Mouse (Mus musculus) mouse trophoblast stem cell (cell line): ENCODE measurements around the gene Clec16a.

Experiments
- in situ Hi-C, 2 experiments: fragments of 300-500 bp; cut with MseI, MboI; formaldehyde crosslinking; loops; 2 replicates in 1 of 2; 3 replicates in 1 of 2; pipeline ENCODE4 v1.15.1; 2025

Gene Clec16a

DNA sequence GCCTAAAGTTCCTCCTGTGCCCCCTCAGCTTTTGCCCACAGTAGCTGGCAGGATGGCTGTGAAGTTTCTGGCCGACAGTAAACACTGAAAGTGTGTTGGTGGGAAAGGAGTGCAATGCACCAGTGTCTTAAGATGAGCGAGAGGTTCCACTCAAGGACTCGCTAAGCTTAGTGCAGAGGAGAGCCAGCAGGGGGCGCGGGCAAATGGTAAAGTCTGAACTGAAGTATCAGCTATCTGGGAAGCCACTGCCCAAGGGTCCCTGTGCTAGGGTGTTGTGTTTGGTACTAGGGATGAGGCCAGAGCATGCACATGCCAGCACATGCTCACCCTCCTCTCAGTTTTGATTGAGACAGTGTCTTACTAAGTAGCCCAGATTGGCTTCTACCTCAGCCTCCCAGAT, 94.9 kb downstream of the Clec16a start:
- in situ Hi-C loops: no loop called here

DNA sequence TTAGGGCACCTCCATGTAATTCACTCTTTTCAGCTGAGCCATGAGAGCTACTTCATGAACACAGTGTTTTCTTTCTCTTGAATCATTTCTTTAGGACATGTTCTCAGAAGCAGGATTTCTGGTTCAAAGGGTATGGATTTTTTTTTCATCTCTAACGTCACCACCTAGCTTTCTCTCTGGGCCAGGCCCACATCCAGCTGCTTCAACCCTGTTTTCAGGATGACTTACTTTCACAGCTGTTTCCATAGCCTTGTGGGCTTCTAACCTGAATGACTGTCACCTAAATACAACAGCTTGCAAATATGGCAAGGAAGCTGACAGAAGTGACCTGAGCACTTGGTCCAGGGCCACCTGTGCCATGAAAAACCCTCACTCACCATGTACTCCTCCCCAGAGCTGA, 96.0 kb downstream of the Clec16a start:
- in situ Hi-C loops: no loop called here

DNA sequence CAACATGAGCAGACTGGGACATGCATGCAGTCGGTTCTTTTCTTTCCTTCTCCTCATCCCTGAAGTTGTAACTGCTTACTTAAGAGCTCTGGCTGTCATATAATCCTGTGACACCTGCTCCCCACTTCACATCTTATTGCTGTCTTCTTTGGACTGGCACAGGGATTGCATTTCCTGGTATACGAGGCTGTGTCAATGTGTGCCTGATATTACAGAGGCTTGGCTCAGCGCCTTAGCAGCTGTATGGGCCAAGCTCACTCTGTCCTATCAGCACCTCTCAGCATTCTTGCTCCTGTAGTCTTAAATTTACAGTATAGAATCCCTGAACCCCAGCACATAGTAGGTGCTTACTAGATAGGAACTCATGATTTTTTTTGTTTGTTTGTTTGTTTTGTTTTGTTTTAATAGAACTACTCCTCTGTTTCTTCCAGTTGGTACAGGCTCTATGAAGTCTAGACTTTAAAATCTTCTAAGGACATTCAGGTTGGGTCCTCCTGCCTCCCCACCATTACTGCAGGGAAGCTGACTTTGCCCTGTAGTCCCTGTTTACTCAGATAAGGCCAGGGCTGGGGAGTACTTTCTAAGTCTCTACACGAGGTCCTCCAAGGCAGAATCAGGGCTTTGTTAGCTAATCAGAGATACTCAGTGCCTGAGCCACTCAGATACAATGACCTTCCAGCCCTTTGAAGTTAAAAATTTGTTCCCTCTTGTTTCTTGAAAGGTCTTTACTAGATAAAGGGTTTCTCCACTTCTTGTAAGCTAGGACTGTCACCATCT, 97.9 kb downstream of the Clec16a start:
- in situ Hi-C loops: no loop called here

DNA sequence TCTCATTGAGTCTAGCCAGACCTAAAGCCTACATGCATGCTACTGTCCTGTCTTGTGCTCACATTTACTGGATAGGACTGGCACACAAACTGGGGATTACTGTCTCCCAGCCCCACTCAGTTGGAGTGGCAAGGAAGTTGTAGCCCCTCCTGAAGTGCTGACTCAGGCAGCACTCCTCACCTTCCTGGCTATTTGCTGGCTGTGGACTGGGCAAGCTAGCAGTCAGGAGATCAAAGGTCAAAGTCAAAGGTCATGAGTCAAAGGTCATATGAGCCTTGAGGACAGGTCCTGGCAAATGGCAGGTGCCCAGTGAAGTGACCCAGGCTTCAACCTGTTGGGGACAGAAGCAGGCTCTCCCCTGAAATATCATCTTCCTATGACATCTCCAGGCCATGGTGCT, 99.1 kb downstream of the Clec16a start:
- in situ Hi-C loops: no loop called here

DNA sequence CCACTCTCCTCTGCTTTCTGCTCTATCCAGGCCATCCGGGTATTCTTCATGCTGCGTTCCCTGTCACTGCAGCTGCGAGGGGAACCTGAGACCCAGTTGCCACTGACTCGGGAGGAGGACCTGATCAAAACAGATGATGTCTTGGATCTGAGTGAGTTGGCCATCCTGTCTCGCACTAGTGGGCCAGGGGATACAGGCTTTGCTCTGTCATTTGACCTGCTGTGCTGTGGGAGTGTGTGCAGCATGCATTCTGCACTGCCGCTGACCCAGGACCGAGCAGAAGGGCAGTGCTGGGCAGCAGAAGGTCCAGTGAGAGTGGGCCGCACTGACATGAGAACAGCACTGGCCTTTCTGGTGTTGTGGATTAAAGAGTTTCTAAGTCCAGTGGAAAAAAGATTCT, 99.6 kb downstream of the Clec16a start:
- in situ Hi-C loops: no loop called here

DNA sequence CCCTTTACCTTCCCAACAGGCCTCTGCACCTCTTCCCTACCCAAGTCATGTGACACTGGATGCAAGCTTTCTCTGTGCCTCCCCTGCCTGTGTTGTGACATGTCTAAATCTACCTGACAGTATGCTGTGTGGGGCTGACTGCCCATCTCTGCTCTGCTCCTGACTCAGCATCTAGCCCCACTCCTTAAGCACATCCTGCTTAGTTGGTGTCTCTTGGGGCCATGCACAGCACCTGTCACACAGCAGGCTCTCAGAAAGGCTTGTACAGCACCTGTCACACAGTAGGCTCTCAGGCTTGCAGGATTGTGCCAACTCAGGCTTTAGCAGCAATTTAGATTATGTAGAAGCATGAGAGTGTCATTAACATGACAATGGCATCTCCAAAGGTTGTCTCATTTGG, 106.7 kb downstream of the Clec16a start:
- in situ Hi-C loops: no loop called here

DNA sequence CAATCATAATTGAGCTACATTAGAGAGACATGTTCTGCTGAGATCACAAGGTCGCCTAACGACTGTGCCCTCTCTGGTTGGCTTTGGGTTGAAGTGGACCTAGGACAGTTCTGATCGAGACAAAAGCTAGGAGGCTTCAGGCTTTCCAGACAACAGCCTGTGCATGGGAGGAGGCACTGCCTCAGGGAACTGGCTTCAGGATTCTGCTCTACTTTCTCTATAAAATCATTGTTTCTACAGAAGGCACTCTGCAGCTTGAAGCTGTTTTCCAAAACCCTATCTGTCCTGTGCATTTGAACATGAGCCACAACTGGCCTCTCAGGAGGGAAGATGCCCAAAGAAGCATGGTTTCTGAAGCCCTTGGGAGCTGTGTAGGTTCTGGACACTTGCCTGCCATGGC, 107.8 kb downstream of the Clec16a start:
- in situ Hi-C loops: no loop called here

DNA sequence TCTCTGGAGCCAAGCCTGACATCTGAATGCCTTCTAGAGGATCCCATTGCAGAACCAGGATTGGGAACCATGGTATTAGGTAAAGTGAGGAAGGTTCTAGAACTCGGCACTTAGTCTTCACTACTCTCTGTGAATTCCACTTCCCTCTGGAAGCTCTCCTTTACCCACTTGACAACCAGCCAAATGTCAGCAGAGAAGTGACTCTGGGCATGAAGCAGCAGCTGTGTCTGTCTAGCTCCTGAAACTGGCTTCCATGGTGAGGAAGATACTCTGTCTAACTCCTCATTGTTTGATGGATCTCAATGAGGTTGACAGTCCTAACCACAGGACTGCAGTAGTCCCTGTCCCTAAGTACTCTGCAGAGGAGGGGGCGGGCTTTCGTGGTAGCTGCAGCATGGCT, 110.1 kb downstream of the Clec16a start:
- in situ Hi-C loops: no loop called here

DNA sequence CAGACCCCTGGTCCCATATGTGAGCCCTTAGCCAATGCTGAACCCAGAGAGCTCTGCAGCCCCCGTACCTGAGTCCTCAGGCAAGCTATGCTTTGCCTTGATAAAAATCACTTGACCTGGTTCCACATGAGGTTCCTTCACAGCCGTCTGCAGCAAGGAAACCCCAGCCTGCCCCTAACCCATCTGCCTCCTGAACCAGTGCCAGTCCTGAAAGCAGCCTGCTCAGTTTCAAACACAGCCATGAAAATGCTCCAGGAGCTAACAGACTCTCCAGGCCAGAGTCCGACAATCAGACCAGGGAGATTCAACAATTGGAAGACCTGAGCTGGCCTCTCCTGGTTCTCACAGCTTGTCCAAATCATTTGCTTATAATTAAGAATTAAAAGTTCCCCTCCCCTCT, 110.8 kb downstream of the Clec16a start:
- in situ Hi-C loops: no loop called here

DNA sequence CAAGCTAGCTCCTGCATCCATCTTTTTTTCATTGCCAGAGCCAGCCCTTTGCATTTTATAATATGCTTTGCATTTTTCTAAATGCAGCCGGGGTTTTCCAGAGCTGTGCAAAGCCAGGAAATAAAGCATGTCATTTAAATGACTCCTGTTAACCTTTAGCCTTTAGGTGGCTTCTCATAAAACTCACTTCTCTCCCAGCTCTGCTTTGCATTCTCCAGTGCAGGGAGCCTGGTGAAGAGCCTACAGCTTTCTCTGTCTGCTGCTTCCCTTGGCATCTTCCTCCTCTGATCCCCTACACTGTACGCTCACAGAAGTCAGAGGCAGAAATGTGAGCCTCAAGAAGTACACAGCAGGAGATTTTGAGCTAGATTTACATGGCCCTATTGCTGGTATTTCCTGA, 111.3 kb downstream of the Clec16a start:
- in situ Hi-C loops: no loop called here

DNA sequence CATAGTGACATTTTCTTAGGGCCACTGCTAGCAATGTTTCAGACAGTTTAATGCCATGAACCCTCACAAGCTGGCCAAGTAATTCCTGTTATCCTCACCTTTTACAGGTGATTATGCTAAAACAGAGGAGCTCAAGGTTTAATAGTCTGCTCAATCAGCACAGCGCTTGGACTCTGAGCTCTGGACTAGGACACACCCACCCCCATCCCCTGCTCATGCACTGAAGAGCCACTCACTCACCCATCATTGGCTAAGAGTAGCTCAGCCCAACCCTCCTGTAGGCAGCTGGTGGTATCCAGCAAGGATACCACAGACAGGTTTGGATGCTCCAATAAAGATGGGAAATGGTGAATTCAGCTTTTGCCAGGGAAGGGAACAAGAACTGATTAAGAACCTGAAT, 111.8 kb downstream of the Clec16a start:
- in situ Hi-C loops: no loop called here

DNA sequence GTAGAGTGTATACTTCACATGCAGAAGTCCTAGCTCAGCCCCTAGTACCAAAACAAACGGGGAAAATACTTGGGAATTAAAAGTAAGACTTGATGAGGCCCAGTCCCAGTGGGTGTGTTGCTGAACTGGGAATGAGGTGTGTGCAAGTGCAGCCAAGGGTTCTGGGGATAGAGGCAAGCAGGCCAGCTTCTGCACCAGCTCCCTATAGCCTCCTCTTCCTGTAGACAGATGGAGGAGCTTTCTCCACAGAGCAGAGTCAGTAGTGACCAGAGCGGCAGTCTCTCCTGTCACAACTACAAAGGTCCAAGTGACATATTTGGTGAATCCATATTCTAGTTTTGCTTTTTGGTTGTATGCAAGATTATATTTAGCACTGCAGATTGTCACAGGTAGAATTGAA, 114.1 kb downstream of the Clec16a start:
- in situ Hi-C loops: no loop called here

DNA sequence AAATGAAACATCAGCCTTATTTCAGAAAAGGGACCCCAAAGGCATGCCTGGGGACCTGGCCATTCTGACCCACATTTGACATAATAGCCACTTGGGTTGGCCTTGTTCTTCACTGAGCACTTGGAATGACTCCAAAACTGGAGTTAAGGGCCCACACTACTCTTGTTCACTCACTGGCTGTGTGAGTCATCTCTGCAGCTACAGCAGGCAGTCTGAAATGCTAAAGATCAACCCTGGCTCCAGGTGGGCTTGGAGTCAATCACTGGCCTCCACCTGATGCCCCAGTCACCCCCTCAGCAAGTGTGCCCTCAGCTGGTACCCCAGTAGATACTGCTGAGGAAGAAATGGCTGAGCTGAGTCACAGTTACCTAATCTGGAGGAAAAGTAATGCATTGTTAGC, 115.4 kb downstream of the Clec16a start:
- in situ Hi-C loops: no loop called here

DNA sequence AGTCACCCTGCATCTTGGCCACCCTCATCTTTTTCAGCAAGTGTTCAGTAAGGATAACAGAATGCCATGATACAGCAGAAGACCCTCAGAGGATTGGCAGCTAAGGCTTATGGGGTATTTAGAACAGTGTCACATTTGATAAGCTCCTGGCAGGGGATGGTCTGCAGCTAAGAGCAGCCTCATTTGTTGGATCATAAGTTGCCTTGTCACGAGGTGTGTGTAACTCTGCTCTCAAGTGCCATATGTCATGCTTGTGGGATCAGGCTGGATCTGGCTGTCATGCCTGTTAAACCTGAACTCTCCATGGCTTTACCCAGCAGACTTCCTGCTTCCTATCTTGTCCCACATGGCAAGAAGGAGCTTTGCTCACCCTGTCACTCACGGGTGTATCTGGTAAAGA, 116.2 kb downstream of the Clec16a start:
- in situ Hi-C loops: no loop called here

DNA sequence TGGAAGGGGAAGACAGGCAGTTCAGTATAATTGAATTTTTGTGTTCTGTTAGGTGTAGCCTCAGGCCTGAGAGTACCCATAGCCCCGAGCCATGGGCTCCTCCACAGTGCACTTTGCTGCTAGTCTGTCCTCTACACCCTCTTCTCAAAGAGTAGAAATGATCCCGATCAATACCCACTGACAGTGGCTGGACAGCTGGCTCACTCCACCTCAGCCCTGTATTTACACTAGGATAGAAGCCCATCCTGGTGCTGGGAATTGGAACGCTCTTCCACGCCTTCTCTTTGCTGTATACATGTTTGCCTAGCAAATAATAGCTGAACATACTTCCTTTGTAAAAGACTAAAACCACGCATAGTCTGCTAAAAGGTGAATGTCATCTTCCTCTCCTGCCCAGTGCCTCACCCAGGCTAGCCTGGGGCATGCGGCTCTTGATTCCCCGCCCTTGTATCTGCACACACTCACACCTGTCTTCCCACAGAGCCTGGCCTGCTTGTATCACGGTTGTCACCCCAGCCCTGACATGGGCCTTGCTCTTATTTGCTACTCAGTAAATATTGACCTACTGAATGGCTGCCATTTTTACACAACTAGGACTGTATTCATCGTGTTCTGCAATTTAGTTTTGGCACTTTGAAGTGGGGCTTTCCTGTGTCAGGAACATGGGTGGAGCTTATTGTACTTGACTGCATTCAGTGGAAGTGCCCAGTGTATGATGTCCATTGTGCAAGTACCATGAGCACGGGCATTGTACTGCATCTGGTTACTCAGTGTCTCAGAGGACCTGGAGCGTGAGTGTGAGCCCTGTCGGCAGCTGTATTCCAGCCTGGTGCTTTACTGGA, 119.0 kb downstream of the Clec16a start:
- in situ Hi-C loops: no loop called here

DNA sequence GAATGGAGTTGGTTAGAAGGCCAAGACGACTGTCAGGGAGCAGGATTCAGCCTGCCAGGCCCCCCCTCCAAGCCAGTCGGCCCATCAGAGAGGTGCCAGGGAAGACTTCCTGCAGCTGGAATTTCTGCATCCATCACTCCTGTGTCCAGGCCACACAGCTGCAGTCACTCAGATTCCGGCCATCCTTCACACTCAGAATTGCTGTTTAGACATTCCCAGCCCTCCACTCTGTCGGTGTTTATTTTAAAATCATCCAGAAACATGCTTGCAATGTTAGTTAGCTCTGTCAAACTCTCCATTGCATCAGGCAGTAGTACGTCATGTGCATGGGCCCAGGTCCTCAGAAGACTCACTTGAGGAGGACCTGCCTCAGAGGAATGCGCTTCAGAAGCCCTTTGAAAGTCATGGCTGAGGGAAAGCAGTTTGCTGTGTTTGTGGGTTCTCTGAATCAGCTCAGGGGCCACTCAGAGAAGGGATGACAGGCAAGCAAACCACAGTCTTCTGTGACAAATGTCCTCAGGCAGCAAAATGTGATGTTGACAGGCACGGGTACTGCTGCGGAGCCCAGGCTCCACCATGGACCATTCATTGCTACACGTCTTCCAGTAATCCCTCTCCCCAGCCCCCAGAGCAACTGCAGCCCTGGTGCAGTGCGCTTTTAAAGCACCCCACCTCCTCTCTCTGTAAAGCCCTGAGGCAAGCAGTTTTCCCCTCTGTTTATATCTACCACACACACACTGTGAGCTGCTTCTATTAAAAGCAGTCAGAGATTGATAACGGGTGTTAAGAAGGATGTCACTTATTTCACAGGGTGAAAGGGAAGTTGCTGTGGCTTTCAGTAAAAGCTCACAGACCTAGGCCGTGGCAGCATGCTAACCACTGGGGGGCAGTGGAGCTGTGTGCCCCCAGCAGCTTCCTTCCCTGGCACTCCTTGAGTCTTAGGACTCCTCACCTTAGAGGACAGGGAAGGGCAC, 120.1 kb downstream of the Clec16a start:
- in situ Hi-C loops: no loop called here

DNA sequence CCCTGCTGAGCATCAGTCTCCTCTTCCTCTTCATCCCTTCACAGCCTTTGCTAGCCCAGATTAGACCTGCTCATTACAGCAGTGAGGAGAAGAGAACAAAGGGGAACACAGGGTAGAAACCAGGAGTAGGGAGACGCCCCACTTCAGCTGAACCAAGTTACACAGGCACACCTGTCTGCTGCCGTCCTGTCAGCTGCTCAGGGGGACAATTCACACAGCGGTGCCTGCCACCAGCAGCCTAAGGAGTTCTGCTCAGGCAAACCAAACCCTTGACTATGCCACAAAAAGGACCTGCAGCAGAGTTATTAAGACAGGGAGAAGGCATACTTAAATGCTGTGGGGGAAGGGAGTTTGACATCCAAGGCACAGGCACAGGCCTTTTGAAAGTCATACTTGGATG, 121.6 kb downstream of the Clec16a start:
- in situ Hi-C loops: no loop called here

DNA sequence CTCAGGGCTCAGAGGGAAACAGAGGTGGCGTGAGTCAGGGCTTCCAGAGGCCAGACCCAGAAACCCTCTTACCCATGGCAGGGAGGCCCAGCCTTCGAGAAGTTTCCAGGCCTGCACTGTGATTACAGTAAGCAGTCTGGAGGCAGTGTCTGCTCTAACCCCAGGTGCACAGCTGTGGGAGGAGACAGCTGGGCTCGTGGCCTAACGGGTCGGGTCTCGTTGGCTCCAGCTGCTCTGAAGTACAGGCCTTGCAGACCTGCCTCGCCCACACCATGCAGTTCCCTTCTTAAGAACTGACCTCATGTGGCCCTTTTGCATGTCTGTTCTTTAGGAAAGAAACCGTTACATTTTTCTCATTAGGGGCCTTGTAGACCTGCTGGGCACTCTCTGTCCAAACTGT, 123.3 kb downstream of the Clec16a start:
- in situ Hi-C loops: no loop called here

DNA sequence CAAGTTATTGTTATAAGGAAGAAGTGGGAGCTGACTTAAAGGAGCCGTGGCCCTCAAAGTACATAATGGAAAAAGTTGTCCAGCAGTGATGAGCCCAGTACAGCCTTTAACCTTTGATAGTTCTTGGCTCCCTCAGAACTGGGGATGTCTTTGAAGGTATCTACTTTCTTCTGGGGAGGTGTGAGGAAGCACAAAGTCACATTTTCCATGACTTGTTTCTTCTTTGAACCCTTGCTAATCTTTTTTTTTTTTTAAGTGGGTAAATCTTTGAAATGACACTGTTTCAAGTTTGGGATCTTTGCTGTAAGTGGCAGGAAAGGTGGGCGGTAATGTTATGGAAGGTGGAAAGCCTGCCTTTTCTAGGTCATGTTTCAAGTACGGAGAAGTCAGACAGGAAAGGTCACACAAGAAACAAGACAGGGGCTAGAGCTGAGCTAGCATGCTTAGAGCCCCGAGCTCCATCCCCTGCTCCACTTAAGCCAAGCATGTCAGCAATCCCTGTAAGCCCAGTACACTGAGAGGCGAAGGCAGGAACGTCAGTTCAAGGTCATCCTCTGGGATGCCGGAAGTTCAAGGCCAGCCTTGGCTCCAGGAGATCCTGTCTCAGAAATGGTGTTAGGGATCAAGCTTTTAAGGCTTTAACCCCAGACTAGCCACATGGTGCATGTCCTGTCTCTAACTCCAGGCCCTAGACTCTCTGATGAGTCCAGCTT, 124.0 kb downstream of the Clec16a start:
- in situ Hi-C loops: no loop called here

DNA sequence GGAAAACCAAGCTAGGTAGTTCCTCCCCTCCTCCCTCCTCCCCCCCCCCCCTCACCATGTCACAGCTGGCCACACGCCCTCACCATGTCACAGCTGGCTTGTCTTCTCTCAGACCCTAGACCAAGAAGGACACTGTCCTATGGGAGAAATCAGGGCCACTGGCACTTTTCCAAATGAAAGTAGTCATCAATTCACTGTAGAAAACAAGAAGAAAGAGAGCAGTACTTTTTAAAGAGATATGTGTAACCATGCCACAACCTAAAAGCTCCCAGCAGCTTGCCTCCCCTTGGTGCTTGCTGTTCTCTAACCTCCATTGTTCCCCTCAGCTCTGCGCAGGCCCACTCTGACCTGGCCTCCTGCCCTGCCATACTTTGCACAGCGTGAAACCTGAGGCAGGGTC, 124.8 kb downstream of the Clec16a start:
- in situ Hi-C loops: no loop called here

DNA sequence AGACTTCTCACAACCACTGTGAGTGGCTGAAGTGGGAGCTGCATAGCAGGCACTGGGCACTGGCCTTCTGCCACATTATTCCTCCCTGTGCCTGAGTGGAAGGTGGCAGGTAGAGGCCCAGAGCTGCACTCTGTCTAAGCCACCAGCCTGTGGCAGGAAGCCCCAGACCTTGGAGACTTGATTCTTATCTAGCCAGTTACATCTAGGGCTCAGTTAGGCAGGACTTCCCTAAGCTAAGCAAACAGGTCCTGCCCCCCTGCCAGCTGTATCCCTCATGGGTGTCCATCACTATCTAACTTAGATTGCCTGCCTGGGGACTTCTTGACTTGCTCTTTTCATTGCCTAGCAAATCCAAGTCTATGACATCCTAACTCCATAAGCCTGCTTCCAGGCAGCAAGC, 127.4 kb downstream of the Clec16a start:
- in situ Hi-C loops: no loop called here
